Mouse (Mus musculus): Measurements from ENCODE around the gene Chmp6. TPM values are rescaled to one million over a fixed set of nuclear protein-coding genes. Genes with fewer than 3 reads are reported as not detected.

Chmp6 gene
- total and polyA plus RNA-seq, 3 experiments, result 58.3 to 76.7 TPM; not detected in 1

GRCm38 (mm10) chr11:119904621-119905286 is 8.5 kb upstream of the Chmp6 start (continued):
- TF ChIP-seq ETS1 (IDR thresholded peaks at IDR 0.05; ENCODE audit: low read depth, low read length), result no peak
- TF ChIP-seq CTCF (IDR thresholded peaks at IDR 0.05 in 2 of 3, conservative IDR thresholded peaks at IDR 0.05 in 1 of 3; ENCODE audit: control insufficient read depth in 1 of 3, insufficient read depth in 1 of 3, low read depth in 2 of 3, low read length in 3 of 3, poor library complexity in 1 of 3, severe bottlenecking in 1 of 3), result peak in 2 of 3 experiments; percentile 96 to 100
- TF ChIP-seq KAT2A (conservative IDR thresholded peaks at IDR 0.05; ENCODE audit: low read depth, low read length), result no peak
- TF ChIP-seq CHD1 (IDR thresholded peaks at IDR 0.05; ENCODE audit: low read depth, low read length), result no peak
- peak; percentile 96 for TF ChIP-seq ZC3H11A (IDR thresholded peaks at IDR 0.05; ENCODE audit: low read depth, low read length)
- peak; percentile 25; the same call in 1 of the 2 replicates for TF ChIP-seq GATA1 (IDR thresholded peaks at IDR 0.05; ENCODE audit: low read depth, low read length)
- no peak for TF ChIP-seq UBTF (IDR thresholded peaks at IDR 0.05; ENCODE audit: borderline replicate concordance, insufficient read depth, low read depth, low read length)
- TF ChIP-seq BHLHE40 (IDR thresholded peaks at IDR 0.05; ENCODE audit: borderline replicate concordance, low read depth, low read length), result peak; percentile 14; the same call in 1 of the 2 replicates
- TF ChIP-seq TBP (IDR thresholded peaks at IDR 0.05; ENCODE audit: low read depth, low read length), result no peak
- no peak for TF ChIP-seq E2F4 (IDR thresholded peaks at IDR 0.05; ENCODE audit: borderline replicate concordance, low read depth, low read length)
- TF ChIP-seq POLR2A (IDR thresholded peaks at IDR 0.05; ENCODE audit: control insufficient read depth in 1 of 2, insufficient read depth in 1 of 2, low read depth in 1 of 2, low read length in 2 of 2, poor library complexity in 1 of 2), result no peak
- no peak; the same call in 1 of the 2 replicates for TF ChIP-seq ZNF384 (IDR thresholded peaks at IDR 0.05; ENCODE audit: low read depth, low read length)
- no peak for TF ChIP-seq MXI1 (IDR thresholded peaks at IDR 0.05; ENCODE audit: low read depth, low read length)
- peak; percentile 98 for TF ChIP-seq SMC3 (IDR thresholded peaks at IDR 0.05; ENCODE audit: low read depth, low read length)
- no peak for TF ChIP-seq TAL1 (IDR thresholded peaks at IDR 0.05; ENCODE audit: low read length)
- TF ChIP-seq POLR2AphosphoS2 (IDR thresholded peaks at IDR 0.05; ENCODE audit: low read length), result no peak
- no peak for TF ChIP-seq MAFK (IDR thresholded peaks at IDR 0.05; ENCODE audit: borderline replicate concordance, low read depth, low read length)
- TF ChIP-seq USF1 (IDR thresholded peaks at IDR 0.05; ENCODE audit: low read depth, low read length), result no peak
- 0 out of 2 replicates have a peak, but pooled peaks have one; percentile 32 for TF ChIP-seq JUND (IDR thresholded peaks at IDR 0.05; ENCODE audit: low read depth, low read length)
- TF ChIP-seq GABPA (IDR thresholded peaks at IDR 0.05; ENCODE audit: low read depth, low read length), result no peak
- no peak for TF ChIP-seq MEF2A (IDR thresholded peaks at IDR 0.05; ENCODE audit: extremely low read depth, insufficient replicate concordance, low read depth, low read length, poor library complexity, severe bottlenecking)

GRCm38 (mm10) chr11:119905794-119906193 is 7.4 kb upstream of the Chmp6 start:
- H3K79me2 ChIP-seq (ENCODE audit: control insufficient read depth, insufficient read depth, low read length, poor library complexity), result no peaks in the 10 kb centered on the region; the same call in 1 of the 2 replicates
- H3K36me3 ChIP-seq (ENCODE audit: control insufficient read depth in 1 of 2, insufficient read depth in 2 of 2, low read length in 2 of 2), result no peaks in the 10 kb centered on the region
- H3K27ac ChIP-seq (ENCODE audit: control insufficient read depth, low read depth, low read length), result no peak overlapping the region
- H3K4me1 ChIP-seq (ENCODE audit: control insufficient read depth in 1 of 2, insufficient read depth in 2 of 2, low read length in 2 of 2), result peaks cover 0 to 11% of the 10 kb centered on the region in 2 experiments; a peak in 2 of 4 replicates
- no peak overlapping the region for H3K9ac ChIP-seq (ENCODE audit: control insufficient read depth, low read depth, low read length, poor library complexity, severe bottlenecking)
- no peaks in the 10 kb centered on the region for H3K27me3 ChIP-seq (ENCODE audit: control insufficient read depth in 1 of 2, insufficient read depth in 2 of 2, low read length in 2 of 2)
- H3K9me3 ChIP-seq (replicated peaks; ENCODE audit: insufficient read depth, low read length), result no peaks in the 10 kb centered on the region
- TF ChIP-seq EP300 (IDR thresholded peaks at IDR 0.05; ENCODE audit: low read depth in 1 of 2, low read length in 2 of 2) (no peak), POLR2A (IDR thresholded peaks at IDR 0.05; ENCODE audit: control insufficient read depth in 1 of 2, insufficient read depth in 1 of 2, low read depth in 1 of 2, low read length in 2 of 2, poor library complexity in 1 of 2) (no peak), SMC3 (IDR thresholded peaks at IDR 0.05; ENCODE audit: low read depth, low read length) (no peak), HCFC1 (IDR thresholded peaks at IDR 0.05; ENCODE audit: low read depth, low read length) (no peak), NRF1 (IDR thresholded peaks at IDR 0.05; ENCODE audit: insufficient read depth, low read depth, low read length, poor library complexity, severe bottlenecking) (no peak), MXI1 (IDR thresholded peaks at IDR 0.05; ENCODE audit: low read depth, low read length) (no peak)
- no peak for DNase-seq (ENCODE audit: low read depth, low spot score)
- H3K4me3 ChIP-seq (ENCODE audit: control insufficient read depth in 1 of 2, insufficient read depth in 1 of 2, low read depth in 2 of 2, low read length in 2 of 2), result no peak overlapping the region
